Mouse (Mus musculus) heart, adult 18-20 months (tissue): ENCODE measurements around the gene Etfbkmt. TPM values are rescaled to one million over a fixed set of nuclear protein-coding genes. Genes with fewer than 3 reads are reported as not detected.
A peak's percentile ranks its signal among the peaks of the same experiment; 100 is the strongest.
"Not testable (repeated sequence)": the region's sequence is repeated elsewhere in the genome, so short reads cannot be mapped to it uniquely, and the experiment has no call there.

Experiments
- DNase-seq, 2 experiments: peaks; one replicate each; pipeline ENCODE4 v3.0.0; 2021 to 2022; ENCODE audit warnings: mixed read lengths in 1 of 2
- total RNA-seq, 2 experiments: library from RNA; stranded (reverse); gene quantifications; 2 replicates each; pipeline ENCODE4 v1.2.3; 2021

Etfbkmt gene
- total RNA-seq, 2 experiments from 2014 or later: 21.6 to 27.4 TPM

DNA sequence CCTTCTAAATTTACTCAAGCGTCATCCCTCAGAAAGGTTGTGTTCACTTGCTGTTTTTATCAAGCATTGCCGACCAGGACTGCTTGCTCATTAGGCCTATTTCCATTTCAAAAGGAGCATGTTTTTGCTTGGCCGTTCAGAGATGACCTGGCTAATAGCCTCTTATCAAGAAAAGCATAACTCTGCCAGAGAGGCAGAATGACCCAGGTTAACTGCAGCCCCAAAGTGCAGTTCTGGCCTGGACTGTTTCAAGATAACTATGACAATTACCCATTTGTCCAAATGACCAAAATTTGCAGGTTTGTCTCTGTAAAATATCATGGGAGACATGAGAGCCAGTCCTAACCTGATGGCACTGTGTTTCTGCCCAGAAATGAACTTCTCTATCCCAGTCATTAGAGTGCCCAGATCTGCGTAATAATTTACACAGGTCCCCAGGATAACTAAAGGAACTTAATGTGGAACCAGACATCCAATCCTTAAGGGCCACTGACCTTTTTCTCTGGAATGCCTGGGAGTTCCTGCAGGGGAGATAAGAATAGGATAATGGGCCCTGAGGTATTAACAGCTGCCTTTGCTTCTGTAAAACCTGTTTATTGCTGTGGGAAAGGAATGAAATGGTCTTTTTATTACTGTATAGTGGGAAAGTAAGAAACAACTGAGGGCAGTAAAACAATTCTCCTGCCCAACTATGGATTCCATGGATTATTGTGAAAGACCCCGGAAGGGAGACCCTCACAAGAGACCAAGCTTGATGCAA, 5.1 kb upstream of the Etfbkmt start:
- peak; percentile 44 to 46 for DNase-seq

DNA sequence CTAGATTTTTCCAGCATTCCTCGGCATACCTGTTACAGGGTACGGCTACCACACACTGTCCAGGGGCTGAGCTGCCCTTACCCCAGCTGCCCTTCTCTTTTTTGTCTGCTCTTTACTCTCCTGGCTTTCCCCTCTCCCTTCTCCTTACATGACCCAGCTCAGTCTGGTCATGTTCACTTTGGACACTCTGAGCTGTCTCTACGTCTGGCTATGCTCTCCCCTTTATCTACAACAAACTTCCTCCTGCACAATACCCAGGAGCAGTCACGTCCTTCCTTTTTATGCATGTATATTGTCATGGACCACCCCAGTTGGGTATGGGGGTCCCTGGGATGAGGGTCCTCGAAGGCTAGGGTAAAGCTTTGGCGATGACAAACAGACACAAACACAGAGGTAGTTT, 4.0 kb upstream of the Etfbkmt start:
- DNase-seq: no peak

DNA sequence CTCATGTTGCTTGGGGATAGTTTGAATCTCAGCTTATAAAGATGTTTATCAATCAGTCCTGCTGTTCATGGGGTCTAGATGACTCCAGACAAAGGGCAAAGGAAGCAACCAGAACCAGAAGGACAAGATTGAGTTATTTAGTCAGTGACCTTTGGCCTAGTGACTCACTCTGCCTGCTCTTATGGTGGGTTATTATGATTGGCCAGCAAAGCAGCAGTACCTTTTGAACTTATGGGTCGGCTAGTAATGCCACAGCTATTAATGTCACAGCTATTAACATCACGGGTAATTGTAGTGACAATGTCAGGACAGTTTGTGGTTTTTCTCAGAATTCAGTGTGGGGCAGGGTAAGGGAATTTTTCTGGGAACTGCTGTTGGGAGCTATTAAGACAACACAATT, 1.7 kb upstream of the Etfbkmt start:
- DNase-seq: no peak

DNA sequence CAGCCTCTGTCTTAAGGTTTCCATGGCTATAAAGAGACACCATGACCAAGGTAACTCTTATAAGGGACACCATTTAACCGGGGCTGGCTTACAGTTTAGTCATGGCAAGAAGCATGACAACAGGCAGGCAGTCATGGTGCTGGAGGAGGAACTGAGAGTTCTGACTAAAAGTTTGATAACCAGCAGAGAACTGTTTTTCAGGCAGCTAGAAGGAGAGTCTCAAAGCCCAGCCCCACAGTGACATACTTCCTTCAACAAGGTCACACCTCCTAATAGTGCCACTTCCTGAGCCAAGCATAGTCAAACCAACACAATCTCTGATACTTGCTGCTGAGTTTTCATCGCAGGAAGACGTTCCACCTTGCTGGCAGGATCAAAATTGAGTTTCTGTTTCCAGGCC, 638 bp upstream of the Etfbkmt start:
- no peak for DNase-seq

DNA sequence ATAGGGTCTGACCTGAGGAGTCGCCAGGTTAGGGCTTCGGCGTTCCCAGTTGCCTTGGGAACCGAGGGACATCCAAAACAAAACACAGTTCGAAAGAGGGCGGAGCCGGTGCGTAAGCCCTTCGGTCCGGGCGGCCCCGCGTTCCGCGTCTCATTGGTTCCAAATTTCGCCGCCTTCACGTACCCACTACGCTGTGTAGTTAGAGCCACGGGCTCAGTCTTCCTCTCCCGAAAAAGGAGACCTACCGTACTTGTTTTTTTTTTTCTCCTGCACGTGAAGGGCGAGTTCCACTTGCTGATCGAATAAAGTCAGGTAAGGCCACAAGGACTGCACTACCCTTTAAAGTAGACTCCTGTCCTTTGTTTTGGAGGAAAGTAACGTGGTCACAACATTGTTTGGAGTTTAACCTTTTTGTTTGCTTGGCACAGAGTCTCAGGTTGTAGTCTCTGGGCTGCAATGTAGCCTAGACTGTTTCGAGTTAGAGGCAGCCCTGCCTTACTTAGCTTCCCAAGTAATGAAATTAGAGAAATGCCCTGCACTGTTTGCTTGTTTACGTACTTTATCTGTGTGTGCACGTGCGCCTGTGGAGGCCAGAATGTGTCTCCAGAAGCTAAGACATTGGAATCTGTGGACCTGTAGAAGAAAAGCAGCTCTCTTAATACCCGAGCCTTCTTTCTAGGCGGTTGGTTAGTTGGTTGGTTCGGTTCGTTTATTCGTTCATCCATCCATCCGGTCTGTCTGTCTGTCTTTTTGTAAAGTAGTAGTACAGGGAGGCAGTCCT, 1.9 kb downstream of the Etfbkmt start:
- DNase-seq: peak; percentile 89 to 93

DNA sequence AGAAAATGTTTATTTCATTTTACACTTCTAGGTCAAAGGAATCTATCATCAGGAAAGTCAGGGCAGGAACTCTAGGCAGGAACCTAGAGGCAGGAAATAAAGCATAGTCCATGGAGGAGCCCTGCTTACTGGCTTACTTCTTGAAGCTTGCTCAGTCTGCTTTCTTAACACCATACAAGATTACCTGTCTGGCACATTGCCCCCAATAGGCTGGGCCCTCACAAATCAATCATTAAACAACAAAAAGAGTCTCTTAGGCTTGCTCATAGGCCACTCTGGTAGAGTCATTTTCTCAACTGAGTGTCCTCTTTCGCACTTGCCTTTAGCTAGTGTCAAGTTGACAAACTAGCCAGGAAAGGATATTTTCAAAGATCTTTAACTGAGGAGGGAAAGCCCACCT, 5.5 kb downstream of the Etfbkmt start:
- no peak for DNase-seq

DNA sequence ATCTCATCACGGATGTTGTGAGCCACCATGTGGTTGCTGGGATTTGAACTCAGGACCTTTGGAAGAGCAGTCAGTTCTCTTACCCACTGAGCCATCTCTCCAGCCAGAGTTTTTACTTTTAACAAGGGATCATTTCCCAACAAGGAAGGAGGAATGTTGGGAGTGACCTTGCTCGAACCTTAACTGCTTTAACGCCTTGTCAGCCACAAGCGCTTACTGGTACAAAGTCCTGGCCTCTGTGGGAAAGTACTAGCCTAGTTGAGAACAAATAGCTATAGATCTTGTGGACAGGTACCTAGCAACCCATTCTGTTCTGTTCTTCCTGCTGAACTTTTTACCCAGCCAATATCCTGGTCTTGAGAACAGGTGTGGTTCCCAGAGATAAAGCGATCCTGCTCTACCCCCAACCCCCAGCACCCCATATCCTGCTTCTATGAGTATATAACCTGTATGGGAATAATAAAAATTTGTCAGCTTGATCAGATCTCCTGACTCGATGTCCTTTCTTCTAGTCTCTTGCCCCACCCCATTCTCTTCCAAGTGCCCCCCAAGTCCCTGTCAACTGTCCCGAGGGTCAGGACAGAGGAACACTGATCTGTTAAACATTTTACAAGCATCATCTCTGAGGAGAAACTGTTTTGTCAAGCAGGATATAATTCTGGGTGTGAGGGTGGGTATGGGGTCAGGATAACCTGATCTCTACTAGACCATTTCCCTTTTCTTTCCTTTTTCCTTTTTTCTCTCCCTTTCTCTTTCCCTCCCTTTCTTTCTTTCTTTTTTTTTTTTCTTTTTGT, 9.0 kb downstream of the Etfbkmt start:
- no peak for DNase-seq

DNA sequence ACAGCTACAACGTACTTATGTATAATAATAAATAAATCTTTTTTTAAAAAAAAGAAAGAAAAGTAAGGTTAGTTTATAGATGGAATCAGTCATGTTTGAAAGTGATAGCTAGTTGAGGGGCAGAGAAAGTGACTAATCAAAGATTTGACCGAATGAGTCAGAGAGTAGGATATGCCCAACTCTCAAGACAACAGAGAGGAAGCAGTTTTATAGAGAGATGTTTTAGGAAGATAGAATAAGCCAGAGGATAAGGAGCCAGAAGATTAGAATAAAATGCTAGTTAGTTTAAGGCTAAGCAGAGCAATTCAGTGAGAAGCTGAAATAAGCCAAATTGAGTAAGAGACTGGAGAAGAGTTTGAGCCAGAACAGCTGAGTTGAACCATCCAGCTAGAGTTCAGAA, 12.5 kb downstream of the Etfbkmt start:
- DNase-seq: no peak

DNA sequence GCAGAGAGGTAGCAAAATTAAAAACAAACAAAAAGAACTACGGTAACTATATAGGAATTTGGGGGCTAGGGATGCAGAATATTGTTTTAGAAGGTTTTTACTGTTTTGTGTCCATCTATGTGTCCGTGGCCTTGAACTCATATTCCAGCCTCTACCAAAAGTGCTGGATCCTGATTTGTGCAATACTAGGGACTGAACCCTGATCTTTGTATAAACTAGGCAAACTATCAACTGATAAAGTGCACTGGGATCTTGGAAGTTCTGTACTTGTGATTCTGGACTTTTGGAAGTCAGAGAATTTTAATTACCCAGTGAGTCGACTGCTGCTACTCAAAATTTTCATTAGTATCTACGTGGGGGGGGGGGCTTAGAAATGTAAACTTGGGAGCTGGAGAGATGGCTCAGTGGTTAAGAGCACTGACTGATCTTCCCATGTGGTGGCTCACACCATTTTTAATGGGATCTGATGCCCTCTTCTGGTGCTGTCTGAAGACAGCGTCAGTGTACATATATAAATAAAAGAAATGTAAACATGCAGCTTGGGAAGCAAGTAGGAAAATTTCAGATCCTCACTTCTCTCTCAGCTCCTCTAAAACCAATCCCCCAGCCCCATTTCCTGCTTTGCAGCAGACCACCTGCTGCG, 13.9 kb downstream of the Etfbkmt start:
- DNase-seq: no peak

DNA sequence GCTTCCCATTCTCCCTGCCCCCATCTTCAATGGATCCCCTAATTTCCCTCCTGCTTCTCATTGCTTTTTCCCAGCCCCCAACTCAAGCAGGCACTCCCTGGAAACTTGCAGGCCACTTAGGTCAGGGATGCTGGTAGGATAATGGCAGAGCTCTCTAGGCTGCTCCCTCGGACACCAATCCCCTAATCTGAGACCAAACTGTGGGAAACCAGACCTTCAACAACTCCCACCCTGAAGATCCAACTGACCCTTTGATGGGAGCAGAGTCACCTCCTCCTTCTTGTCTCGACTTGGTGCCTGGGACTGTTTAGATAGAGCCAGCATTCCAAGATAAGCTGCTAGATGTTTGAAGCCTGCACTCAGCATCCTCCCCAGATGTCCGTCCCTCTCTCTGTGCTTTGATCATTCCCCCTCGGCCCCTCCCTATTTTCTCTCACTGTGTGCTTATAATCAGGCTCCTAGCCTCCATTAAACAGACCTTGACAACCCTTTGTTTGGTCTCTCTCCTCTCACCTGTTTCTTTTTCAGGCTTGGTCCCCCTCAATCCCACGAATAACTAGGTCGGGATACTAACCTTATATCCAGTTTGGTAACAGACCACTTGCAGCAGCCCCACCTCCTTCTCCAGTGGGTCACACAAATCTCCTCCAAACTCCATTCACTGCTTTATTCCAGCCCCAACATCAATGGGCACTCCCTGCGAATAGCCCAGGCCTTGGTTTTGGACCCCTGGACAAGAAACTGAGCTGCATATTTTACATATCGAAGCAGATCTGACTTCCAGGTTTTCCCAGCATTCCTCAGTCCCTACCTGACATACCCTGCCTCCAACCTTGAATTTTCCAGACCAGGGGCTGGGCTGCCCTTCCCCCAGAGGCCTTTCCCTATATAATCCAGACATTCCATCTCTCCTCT, 14.7 kb downstream of the Etfbkmt start:
- DNase-seq: no peak

DNA sequence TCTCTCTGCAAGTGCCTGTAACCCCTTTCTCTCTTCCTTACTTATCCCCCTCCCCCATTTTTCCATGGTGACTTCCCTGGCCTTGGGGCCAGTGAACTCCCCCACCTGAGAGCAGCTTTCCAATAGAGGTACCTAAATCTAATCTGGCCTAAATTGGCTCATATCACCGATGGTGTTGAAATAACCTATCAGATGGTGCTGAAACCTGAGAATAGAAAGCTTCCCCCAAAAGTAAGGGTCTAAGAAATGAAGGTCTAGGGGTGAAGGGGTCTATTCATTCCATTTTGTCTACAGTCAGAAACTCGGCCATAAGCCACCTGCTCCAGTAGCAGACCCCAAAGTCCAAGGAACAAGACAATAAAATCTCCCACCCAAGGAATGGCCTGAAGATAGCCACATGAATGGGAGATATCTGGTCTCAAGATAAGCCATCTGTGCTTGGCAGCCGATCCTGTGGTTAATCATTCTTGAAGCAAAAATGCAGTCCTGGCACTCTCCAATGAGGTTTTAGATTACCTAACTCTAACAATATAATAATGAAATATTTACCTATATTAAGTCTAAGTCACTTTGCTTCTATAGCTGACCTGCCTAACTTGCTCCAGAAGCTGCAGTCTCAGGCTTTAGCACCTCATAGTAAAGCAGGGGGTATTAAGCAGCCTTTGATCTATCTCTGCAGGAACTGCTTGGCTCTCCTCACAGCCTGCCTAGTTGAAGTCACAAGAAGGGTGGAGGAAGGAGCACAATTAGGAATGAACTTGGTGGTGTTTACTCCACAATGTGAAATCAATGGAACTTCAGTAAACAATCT, 15.6 kb downstream of the Etfbkmt start:
- DNase-seq: peak; percentile 26 to 41

DNA sequence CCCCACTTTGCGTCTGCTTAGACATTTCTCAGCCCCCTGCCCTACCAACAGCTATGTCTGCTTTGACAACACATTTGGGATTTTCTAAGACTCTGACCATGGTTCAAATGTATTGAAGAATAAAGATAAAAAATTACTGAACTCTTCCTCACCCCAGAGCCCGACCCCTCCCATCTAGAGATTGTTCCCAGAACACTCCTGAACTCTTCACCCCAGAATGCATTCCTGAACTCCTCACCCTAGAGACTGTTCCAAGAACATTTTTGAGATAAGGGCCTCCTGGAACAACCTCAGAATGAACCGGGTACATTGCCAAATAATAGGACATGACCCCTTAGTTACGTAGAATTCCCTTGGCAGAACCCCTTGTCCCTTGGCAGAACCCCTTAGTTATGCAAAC, 27.4 kb downstream of the Etfbkmt start:
- DNase-seq: peak; percentile 51 to 81

DNA sequence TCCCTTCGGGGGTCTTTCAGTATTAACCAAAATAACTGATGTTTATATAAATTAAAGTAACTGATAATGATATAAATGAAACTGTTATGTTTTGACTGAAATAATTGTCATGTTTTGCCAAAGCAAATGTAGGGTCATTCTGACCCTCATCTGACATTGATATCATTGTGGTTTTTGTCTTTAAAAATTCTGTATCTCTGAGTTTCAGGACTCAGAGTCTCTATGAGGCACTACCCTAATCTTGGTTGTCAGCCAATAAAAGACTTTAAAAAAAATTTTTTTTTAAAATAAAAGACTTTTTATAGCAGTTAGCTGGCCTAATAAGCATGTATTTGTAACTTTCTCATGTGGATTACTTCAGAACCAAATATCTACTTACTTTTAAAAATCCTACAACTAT, 28.0 kb downstream of the Etfbkmt start:
- no peak for DNase-seq

DNA sequence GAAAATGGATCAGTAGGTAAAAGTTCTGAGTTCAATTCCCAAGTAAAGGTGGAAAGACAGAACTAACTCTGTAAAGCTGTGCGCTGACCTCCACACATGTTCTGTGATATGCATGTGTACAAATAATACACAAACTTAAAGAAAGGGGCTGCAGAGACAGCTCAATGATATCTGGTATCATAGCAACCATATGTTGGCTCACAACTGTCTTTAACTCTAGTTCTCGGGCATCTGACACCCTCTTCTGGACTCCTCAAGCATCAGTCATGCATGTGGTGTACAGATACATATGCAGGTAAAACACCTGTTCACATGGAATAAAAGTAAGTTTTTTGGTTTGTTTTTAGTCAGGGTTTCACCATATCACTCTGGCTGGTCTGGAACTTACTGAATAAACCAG, 28.8 kb downstream of the Etfbkmt start:
- DNase-seq: no peak

DNA sequence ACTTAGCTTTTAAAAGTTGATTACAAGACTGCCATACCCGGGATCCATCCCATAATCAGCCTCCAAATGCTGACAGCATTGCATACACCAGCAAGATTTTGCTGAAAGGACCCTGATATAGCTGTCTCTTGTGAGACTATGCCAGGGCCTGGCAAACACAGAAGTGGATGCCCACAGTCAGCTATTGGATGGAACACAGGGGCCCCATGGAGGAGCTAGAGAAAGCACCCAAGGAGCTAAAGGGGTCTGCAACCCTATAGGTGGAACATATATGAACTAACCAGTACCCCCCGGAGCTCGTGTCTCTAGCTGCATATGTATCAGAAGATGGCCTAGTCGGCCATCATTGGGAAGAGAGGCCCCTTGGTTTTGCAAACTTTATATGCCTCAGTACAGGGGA, 30.3 kb downstream of the Etfbkmt start:
- DNase-seq: not testable (repeated sequence)

DNA sequence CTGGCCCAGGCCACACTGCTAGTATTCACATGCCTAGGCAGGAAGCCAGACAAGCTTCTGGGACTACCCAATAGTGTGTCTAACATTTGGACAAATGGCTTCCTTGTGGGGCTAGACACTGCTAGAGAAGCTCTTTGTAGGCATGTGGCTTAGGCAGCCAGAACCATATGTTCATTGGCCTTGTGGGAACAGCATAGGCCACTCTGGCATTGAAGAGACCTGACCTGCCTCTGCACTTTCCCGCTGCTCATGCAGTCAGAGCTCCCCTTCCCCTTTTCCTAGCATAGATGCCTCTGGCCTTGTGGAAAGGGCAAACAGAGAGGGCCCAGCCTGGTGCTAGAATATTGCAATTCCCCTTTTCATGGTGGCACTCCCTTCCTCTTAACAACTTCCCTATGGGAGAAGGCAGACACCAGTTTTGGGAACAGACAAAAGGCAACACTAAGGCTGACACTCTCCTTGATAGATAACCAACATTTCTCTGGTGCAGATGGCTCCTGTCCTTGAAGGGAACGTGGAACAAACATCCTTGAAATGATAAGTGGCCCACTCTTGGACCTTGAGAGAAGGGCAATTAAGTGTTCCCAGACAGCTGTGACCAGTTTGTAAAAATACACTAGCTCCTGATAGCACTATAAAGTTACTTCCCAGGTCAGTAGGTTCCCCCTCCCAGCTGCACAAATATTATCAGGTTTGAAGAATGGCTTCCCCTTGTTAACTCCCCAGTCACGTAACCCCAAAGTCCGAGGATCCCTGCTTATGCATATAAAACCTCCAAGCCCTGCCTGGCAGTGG, 34.4 kb downstream of the Etfbkmt start:
- DNase-seq: peak; percentile 41 to 56

DNA sequence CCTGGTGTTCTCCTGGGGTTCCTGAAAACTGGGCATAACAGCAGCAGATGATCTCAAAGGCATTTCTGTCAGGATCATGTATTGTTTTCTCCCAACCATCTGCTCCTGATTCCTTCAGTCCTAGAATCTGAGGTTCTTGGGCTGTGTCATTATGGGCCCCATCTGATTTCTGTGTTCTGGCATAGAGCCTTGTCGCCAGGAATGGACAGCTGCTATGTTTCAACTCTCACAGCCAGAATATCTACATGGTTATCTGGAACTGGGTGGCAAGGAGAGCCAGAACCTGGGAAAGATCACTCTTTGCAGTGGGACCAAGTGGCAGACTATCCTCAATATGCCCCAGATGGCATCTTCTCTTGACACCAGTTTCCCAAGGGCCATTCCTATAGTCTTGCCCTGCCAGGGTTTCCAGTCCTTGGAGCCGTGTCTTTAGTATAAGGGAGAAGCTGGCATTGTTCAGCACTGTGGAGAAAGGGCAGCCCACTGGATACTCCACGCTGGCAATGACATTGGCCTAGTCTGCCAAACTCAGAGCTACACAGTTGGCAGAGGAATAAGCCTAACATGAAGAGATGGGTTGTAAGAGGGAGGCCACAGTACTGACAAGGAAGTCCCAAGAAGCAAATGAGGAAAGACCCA, 35.4 kb downstream of the Etfbkmt start:
- DNase-seq: peak; percentile 71 to 78

DNA sequence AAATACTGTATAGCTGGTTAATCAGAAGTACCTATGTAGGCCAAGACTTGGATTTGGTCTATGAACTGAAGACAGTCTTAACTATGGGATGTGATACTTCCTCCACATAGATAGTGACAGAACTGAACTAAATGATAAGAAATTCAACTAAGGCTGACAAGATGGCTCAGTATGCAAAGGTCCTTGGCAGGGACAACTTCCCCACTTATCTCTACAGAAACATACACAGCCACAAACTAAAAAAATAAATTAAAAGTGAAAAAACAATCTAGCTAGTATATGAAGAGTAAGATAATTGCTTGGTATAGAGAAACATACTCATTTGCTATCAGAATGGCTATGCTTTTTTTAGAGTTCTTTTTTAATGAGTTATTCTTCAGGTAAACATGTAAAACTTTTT, 39.4 kb downstream of the Etfbkmt start:
- DNase-seq: no peak

DNA sequence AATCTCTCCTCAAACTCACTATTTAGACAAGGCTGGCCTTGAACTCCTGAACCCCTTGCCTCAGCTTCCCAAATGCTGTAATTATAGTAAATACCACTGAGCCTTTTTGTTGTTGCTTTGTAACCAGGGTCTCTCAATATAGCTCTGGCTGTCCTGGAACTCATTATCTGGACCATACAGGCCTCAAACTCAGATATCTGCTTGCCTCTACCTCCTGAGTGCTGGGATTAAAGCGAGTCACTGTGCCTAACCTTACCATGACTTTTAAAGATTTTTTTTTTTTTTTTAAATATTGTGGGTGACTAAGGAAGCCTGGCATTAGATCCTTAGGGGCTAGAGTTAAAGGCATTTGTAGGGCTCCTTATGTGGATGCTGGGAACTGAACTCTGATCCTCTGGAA, 44.4 kb downstream of the Etfbkmt start:
- DNase-seq: no peak
